Mouse (Mus musculus): ENCODE data around the gene Snap47. TPM values are rescaled to one million over a fixed set of nuclear protein-coding genes. Genes with fewer than 3 reads are reported as not detected.

The Snap47 gene
- polyA plus RNA-seq, 1 experiment from 2014 or later: 87.3 TPM

DNA sequence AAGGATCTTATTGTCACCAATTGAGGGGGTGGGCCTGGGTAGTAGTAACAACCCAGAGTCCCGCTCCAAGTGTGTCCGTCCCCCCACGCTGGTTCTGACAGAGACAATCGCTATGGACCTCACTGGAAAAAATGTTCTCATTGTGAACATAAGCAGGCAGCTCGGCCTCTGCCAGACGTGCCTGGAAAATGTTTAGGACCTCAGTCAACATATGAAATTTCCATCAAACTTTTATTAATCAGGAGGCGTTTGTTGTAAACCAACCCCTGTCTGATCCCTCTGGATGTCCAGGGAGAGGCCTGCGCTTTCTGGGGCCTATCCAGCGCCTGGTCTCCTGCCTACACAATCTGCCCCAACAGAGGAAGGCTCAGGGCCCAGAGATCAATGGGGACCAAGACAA, 87.0 kb downstream of the Snap47 start:
- Histone ChIP-seq H3K9me3 (ENCODE audit: low read depth, low read length) (no peaks in the 10 kb centered on the region), H3K4me1 (ENCODE audit: insufficient read depth) (peaks cover 8% of the 10 kb centered on the region; the same call in 1 of the 2 replicates), H3K4me3 (ENCODE audit: low read depth, low read length) (no peak overlapping the region), H3K4me2 (no peak overlapping the region), H3K9ac (peak overlapping the region; percentile 13; the same call in 1 of the 2 replicates), H3K27ac (ENCODE audit: low read depth) (peak overlapping the region; percentile 86), H3K27me3 (ENCODE audit: insufficient read depth, low read length) (no peaks in the 10 kb centered on the region), H3K36me3 (ENCODE audit: insufficient read depth) (no peaks in the 10 kb centered on the region)
- WGBS: 71% methylated on average over 9 of the region's 9 CpGs
- peak; percentile 33 for DNase-seq
- TF ChIP-seq CTCF (IDR thresholded peaks at IDR 0.05; ENCODE audit: low read depth): no peak
- ATAC-seq (ENCODE audit: insufficient read depth): 0 out of 2 replicates have a peak, but pooled peaks have one; percentile 23

DNA sequence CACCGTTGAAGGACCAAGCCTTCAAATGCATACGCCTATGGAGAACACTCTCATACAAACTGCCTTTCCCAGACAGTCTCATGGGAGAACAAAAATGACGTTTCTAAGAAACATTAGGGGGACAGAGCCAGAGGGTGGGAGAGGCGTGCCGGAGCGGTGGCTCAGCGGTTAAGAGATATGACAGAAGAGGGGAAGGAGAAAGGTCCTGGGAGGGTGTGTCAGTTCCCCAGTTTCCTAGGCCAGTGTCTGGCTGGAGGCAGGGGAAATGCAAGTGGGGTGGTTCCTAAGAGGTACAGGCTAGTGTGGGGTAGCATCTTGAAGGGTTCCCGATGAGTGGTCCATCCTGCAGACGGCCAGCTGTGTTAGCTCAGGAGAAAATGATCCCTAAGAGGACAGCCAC, 89.7 kb downstream of the Snap47 start:
- Histone ChIP-seq H3K9ac (no peak overlapping the region), H3K27ac (ENCODE audit: low read depth) (no peak overlapping the region), H3K36me3 (ENCODE audit: insufficient read depth) (no peaks in the 10 kb centered on the region), H3K27me3 (ENCODE audit: insufficient read depth, low read length) (no peaks in the 10 kb centered on the region), H3K9me3 (ENCODE audit: low read depth, low read length) (no peaks in the 10 kb centered on the region), H3K4me1 (ENCODE audit: insufficient read depth) (peaks cover 8% of the 10 kb centered on the region; the same call in 1 of the 2 replicates), H3K4me3 (ENCODE audit: low read depth, low read length) (no peak overlapping the region), H3K4me2 (no peak overlapping the region)
- no peak for ATAC-seq (ENCODE audit: insufficient read depth)
- TF ChIP-seq CTCF (IDR thresholded peaks at IDR 0.05; ENCODE audit: low read depth): no peak
- no peak for DNase-seq
- 74% methylated on average over 9 of the region's 9 CpGs for WGBS

Other genes starting within 250 kb of the Snap47 start
- 89.9 and 100 TPM in 2 replicates for gene Mrpl55, start 248.7 kb downstream of the Snap47 start, polyA plus RNA-seq (2014; fragmentation: Nextera tagmentation; extraction: Ambion mirVana)
- 32.5 and 32.9 TPM in 2 replicates for gene 2310033P09Rik, start 242.9 kb downstream of the Snap47 start, polyA plus RNA-seq (2014; fragmentation: Nextera tagmentation; extraction: Ambion mirVana)
- gene Arf1, start 222.9 kb downstream of the Snap47 start, polyA plus RNA-seq (2014; fragmentation: Nextera tagmentation; extraction: Ambion mirVana): 687 and 693 TPM in 2 replicates
- gene Wnt3a, start 160.4 kb downstream of the Snap47 start, polyA plus RNA-seq (2014; fragmentation: Nextera tagmentation; extraction: Ambion mirVana): not detected in 2 replicates
- gene Wnt9a, start 144.3 kb downstream of the Snap47 start, polyA plus RNA-seq (2014; fragmentation: Nextera tagmentation; extraction: Ambion mirVana): 1.1 and 1.5 TPM in 2 replicates
- gene Prss38, start 75.5 kb downstream of the Snap47 start, polyA plus RNA-seq (2014; fragmentation: Nextera tagmentation; extraction: Ambion mirVana): not detected in 2 replicates
- 11.5 and 11.7 TPM in 2 replicates for gene Jmjd4, start 1.1 kb downstream of the Snap47 start, polyA plus RNA-seq (2014; fragmentation: Nextera tagmentation; extraction: Ambion mirVana)
- gene Zfp867, start 21.3 kb upstream of the Snap47 start, polyA plus RNA-seq (2014; fragmentation: Nextera tagmentation; extraction: Ambion mirVana): 7.7 and 8.7 TPM in 2 replicates
- 27.6 and 30.9 TPM in 2 replicates for gene Zkscan17, start 75.6 kb upstream of the Snap47 start, polyA plus RNA-seq (2014; fragmentation: Nextera tagmentation; extraction: Ambion mirVana)
- 0.12 and 0.50 TPM in 2 replicates for gene Nlrp3, start 90.4 kb upstream of the Snap47 start, polyA plus RNA-seq (2014; fragmentation: Nextera tagmentation; extraction: Ambion mirVana)
- not detected in 2 replicates for gene Olfr222, start 125.0 kb upstream of the Snap47 start, polyA plus RNA-seq (2014; fragmentation: Nextera tagmentation; extraction: Ambion mirVana)
- gene Olfr223, start 142.1 kb upstream of the Snap47 start, polyA plus RNA-seq (2014; fragmentation: Nextera tagmentation; extraction: Ambion mirVana): not detected in 2 replicates
- 128 and 145 TPM in 2 replicates for gene Mprip, start 210.1 kb upstream of the Snap47 start, polyA plus RNA-seq (2014; fragmentation: Nextera tagmentation; extraction: Ambion mirVana)

Data from lung, embryonic 14.5 days (tissue).